Mouse (Mus musculus): Measurements from ENCODE around the gene Dusp19. TPM values are rescaled to one million over a fixed set of nuclear protein-coding genes. Genes with fewer than 3 reads are reported as not detected.

Dusp19 gene
- polyA plus RNA-seq, 2 experiments: 15.0 to 19.1 TPM

GRCm38 (mm10) chr2:80612796-80613195 is 4.0 kb upstream of the Dusp19 start:
- Histone ChIP-seq H3K9me3 (ENCODE audit: control insufficient read depth, low read length) (no peaks in the 10 kb centered on the region), H3K27me3 (ENCODE audit: control insufficient read depth, insufficient read depth, low read length) (no peaks in the 10 kb centered on the region), H3K4me2 (replicated peaks; ENCODE audit: low read depth, low read length, severe bottlenecking) (no peak overlapping the region), H3K4me3 (replicated peaks; ENCODE audit: low read length) (no peak overlapping the region), H3K27ac (replicated peaks; ENCODE audit: low read depth, low read length) (no peak overlapping the region), H3K9ac (ENCODE audit: low read depth, low read length, severe bottlenecking) (no peak overlapping the region), H3K36me3 (ENCODE audit: control insufficient read depth, insufficient read depth, low read length) (no peaks in the 10 kb centered on the region), H3K4me1 (ENCODE audit: control insufficient read depth, insufficient read depth, low read length) (peaks cover 1% of the 10 kb centered on the region; the same call in 1 of the 2 replicates)
- ATAC-seq (ENCODE audit: low FRiP score, low read depth) (no peak), DNase-seq (ENCODE audit: low spot score) (no peak)
- TF ChIP-seq POLR2A (IDR thresholded peaks at IDR 0.05; ENCODE audit: borderline replicate concordance, extremely low read depth, insufficient read depth, insufficient read length): no peak
- 79% methylated on average over 2 of the region's 2 CpGs for WGBS

- Histone ChIP-seq H3K36me3 (ENCODE audit: control insufficient read depth, insufficient read depth, low read length) (peaks cover 8% of the 10 kb centered on the region), H3K4me1 (ENCODE audit: control insufficient read depth, insufficient read depth, low read length) (peaks cover 3% of the 10 kb centered on the region; the same call in 1 of the 2 replicates), H3K4me2 (replicated peaks; ENCODE audit: low read depth, low read length, severe bottlenecking) (no peak overlapping the region), H3K27ac (replicated peaks; ENCODE audit: low read depth, low read length) (no peak overlapping the region), H3K4me3 (replicated peaks; ENCODE audit: low read length) (no peak overlapping the region), H3K27me3 (ENCODE audit: control insufficient read depth, insufficient read depth, low read length) (no peaks in the 10 kb centered on the region), H3K9me3 (ENCODE audit: control insufficient read depth, low read length) (no peaks in the 10 kb centered on the region), H3K9ac (ENCODE audit: low read depth, low read length, severe bottlenecking) (no peak overlapping the region)
- 80% methylated on average over 3 of the region's 3 CpGs for WGBS
- DNase-seq (ENCODE audit: low spot score) (no peak), ATAC-seq (ENCODE audit: low FRiP score, low read depth) (no peak)
- no peak for TF ChIP-seq POLR2A (IDR thresholded peaks at IDR 0.05; ENCODE audit: borderline replicate concordance, extremely low read depth, insufficient read depth, insufficient read length)
Observed at GRCm38 (mm10) chr2:80618991-80619390, 2.1 kb downstream of the Dusp19 start.

GRCm38 (mm10) chr2:80621921-80622320 is 5.1 kb downstream of the Dusp19 start:
- 92% methylated on average over 3 of the region's 3 CpGs for WGBS
- no peak for ATAC-seq (ENCODE audit: low FRiP score, low read depth)
- Histone ChIP-seq H3K4me2 (replicated peaks; ENCODE audit: low read depth, low read length, severe bottlenecking) (no peak overlapping the region), H3K9ac (ENCODE audit: low read depth, low read length, severe bottlenecking) (no peak overlapping the region), H3K27ac (replicated peaks; ENCODE audit: low read depth, low read length) (no peak overlapping the region), H3K4me3 (replicated peaks; ENCODE audit: low read length) (no peak overlapping the region), H3K27me3 (ENCODE audit: control insufficient read depth, insufficient read depth, low read length) (no peaks in the 10 kb centered on the region), H3K9me3 (ENCODE audit: control insufficient read depth, low read length) (no peaks in the 10 kb centered on the region), H3K4me1 (ENCODE audit: control insufficient read depth, insufficient read depth, low read length) (peaks cover 3% of the 10 kb centered on the region; the same call in 1 of the 2 replicates), H3K36me3 (ENCODE audit: control insufficient read depth, insufficient read depth, low read length) (peaks cover 26% of the 10 kb centered on the region)
- DNase-seq (ENCODE audit: low spot score): no peak
- no peak for TF ChIP-seq POLR2A (IDR thresholded peaks at IDR 0.05; ENCODE audit: borderline replicate concordance, extremely low read depth, insufficient read depth, insufficient read length)

GRCm38 (mm10) chr2:80624523-80624922 is 7.7 kb downstream of the Dusp19 start:
- ATAC-seq (ENCODE audit: low FRiP score, low read depth) (no peak), DNase-seq (ENCODE audit: low spot score) (no peak)
- no peaks in the 10 kb centered on the region for H3K4me1 ChIP-seq (ENCODE audit: control insufficient read depth, insufficient read depth, low read length)
- no peaks in the 10 kb centered on the region for H3K9me3 ChIP-seq (ENCODE audit: control insufficient read depth, low read length)
- no peaks in the 10 kb centered on the region for H3K27me3 ChIP-seq (ENCODE audit: control insufficient read depth, insufficient read depth, low read length)
- no peak overlapping the region for H3K27ac ChIP-seq (replicated peaks; ENCODE audit: low read depth, low read length)
- H3K36me3 ChIP-seq (ENCODE audit: control insufficient read depth, insufficient read depth, low read length): peaks cover 27% of the 10 kb centered on the region
- no peak for TF ChIP-seq POLR2A (IDR thresholded peaks at IDR 0.05; ENCODE audit: borderline replicate concordance, extremely low read depth, insufficient read depth, insufficient read length)
- 91% methylated on average over 4 of the region's 4 CpGs for WGBS
- no peak overlapping the region for H3K9ac ChIP-seq (ENCODE audit: low read depth, low read length, severe bottlenecking)
- H3K4me2 ChIP-seq (replicated peaks; ENCODE audit: low read depth, low read length, severe bottlenecking): no peak overlapping the region
- no peak overlapping the region for H3K4me3 ChIP-seq (replicated peaks; ENCODE audit: low read length)

GRCm38 (mm10) chr2:80632336-80633026 is 15.6 kb downstream of the Dusp19 start:
- Histone ChIP-seq H3K27me3 (ENCODE audit: control insufficient read depth, insufficient read depth, low read length) (no peaks in the 10 kb centered on the region), H3K4me3 (replicated peaks; ENCODE audit: low read length) (no peak overlapping the region), H3K27ac (replicated peaks; ENCODE audit: low read depth, low read length) (no peak overlapping the region), H3K36me3 (ENCODE audit: control insufficient read depth, insufficient read depth, low read length) (peaks cover 8% of the 10 kb centered on the region; the same call in 1 of the 2 replicates), H3K4me2 (replicated peaks; ENCODE audit: low read depth, low read length, severe bottlenecking) (no peak overlapping the region), H3K4me1 (ENCODE audit: control insufficient read depth, insufficient read depth, low read length) (no peaks in the 10 kb centered on the region), H3K9ac (ENCODE audit: low read depth, low read length, severe bottlenecking) (no peak overlapping the region), H3K9me3 (ENCODE audit: control insufficient read depth, low read length) (no peaks in the 10 kb centered on the region)
- DNase-seq (ENCODE audit: low spot score): no peak
- WGBS: 90% methylated on average over 13 of the region's 13 CpGs
- no peak for TF ChIP-seq POLR2A (IDR thresholded peaks at IDR 0.05; ENCODE audit: borderline replicate concordance, extremely low read depth, insufficient read depth, insufficient read length)
- ATAC-seq (ENCODE audit: low FRiP score, low read depth): no peak

All from limb, embryonic 14.5 days (tissue).